Mouse (Mus musculus) bone marrow, adult 2 months (tissue): Measurements from ENCODE around the gene Gtf2ird1.

ENCODE experiments used
- CTCF ChIP-seq: fragments of 200-500 bp; IDR thresholded peaks from 2 replicates; pipeline ENCODE4 v1.5.1; 2011; ENCODE audit warnings: low read length, control low read depth; ENCODE audit not compliant: control insufficient read depth, insufficient read depth
- POLR2A ChIP-seq: fragments of 200-500 bp; IDR thresholded peaks from 2 replicates; pipeline ENCODE4 v1.6.1; 2011; ENCODE audit warnings: low read depth, mild to moderate bottlenecking, control low read depth, low read length, borderline replicate concordance; ENCODE audit not compliant: control insufficient read depth

DNA sequence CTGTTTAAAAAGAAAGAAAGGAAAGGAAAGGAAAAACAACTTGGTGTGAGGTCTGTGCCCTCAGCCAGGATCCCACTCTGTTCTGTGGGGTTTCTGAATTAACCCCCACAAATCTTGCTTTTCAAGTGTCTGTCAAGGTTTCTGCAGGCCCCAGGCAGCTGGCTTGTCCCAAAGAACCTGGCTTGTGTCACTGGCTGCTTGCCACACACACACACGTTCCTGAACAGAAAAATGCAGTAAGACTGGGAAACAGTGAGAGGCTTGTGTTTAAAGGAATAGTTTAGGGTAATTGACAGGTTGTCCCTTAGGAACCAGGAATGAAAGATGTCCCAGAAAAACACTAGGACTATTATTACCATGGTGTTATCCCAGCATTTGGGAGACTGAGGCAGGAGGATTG, 2.9 kb downstream of the Gtf2ird1 start:
- TF ChIP-seq CTCF (no peak), POLR2A (no peak)
